Mouse (Mus musculus) limb, embryonic 12.5 days (tissue): ENCODE measurements around the gene Fras1. TPM values are rescaled to one million over a fixed set of nuclear protein-coding genes. Genes with fewer than 3 reads are reported as not detected.

Source experiments
- polyA plus RNA-seq: library from polyadenylated mRNA; unstranded; fragments of >200 nt; fragmentation: Nextera tagmentation; extraction: Ambion mirVana; gene quantifications from 2 replicates; pipeline ENCODE4 v1.2.1, GENCODE M21; 2016

Gene Fras1
- polyA plus RNA-seq, 1 experiment from 2014 or later = 18.3 TPM

Other genes starting within 250 kb of the Fras1 start
- 19.3 and 23.0 TPM in 2 replicates for gene Cnot6l, start 209.8 kb upstream of the Fras1 start, polyA plus RNA-seq
- 24.8 and 27.5 TPM in 2 replicates for gene Mrpl1, start 164.5 kb upstream of the Fras1 start, polyA plus RNA-seq